Mouse (Mus musculus) liver, embryonic 14.5 days (tissue): Measurements from ENCODE around the gene Cnbd2. TPM values are rescaled to one million over a fixed set of nuclear protein-coding genes. Genes with fewer than 3 reads are reported as not detected.
"Not testable (repeated sequence)": the region's sequence is repeated elsewhere in the genome, so short reads cannot be mapped to it uniquely, and the experiment has no call there.

Source experiments
- ATAC-seq: fragments of 200-750 bp; cut with Nextera tagmentation; 2 replicates; pipeline ENCODE4 v1.8.0; 2017; ENCODE audit warnings: moderate number of reproducible peaks, mild to moderate bottlenecking, moderate library complexity; ENCODE audit not compliant: insufficient read depth
- DNase-seq, 3 experiments: peaks; one replicate each; pipeline ENCODE4 v3.0.0-alpha.2; 2012 to 2013; ENCODE audit warnings: low read depth in 3 of 3, low spot score in 3 of 3
- H3K27ac ChIP-seq: fragments of 300-500 bp; sonication (generic); 2 replicates; pipeline ENCODE4 v1.5.1; 2014; ENCODE audit warnings: moderate library complexity, mild to moderate bottlenecking, control low read depth, inconsistent platforms
- H3K27me3 ChIP-seq: fragments of 300-500 bp; sonication (generic); 2 replicates; pipeline ENCODE4 v1.6.1; 2014; ENCODE audit warnings: mild to moderate bottlenecking, low read length, moderate library complexity; ENCODE audit not compliant: control insufficient read depth, insufficient read depth
- H3K36me3 ChIP-seq: fragments of 300-500 bp; sonication (generic); replicated peaks from 2 replicates; pipeline ENCODE4 v1.6.1; 2014; ENCODE audit warnings: low read depth; ENCODE audit not compliant: control insufficient read depth, insufficient read depth
- H3K4me1 ChIP-seq, 2 experiments: fragments of 200-500 bp in 1 of 2; fragments of 300-500 bp in 1 of 2; sonication (generic) in 1 of 2; replicated peaks; 2 replicates each; pipeline ENCODE4 v1.6.1; 2012 to 2014; ENCODE audit warnings: antibody characterized with exemption in 1 of 2, inconsistent platforms in 1 of 2, low read length in 1 of 2; ENCODE audit not compliant: control insufficient read depth in 2 of 2, insufficient read depth in 2 of 2
- H3K4me2 ChIP-seq: fragments of 300-500 bp; sonication (generic); 2 replicates; pipeline ENCODE4 v1.6.1; 2014; ENCODE audit warnings: low read depth, mild to moderate bottlenecking, control low read depth, moderate library complexity
- H3K4me3 ChIP-seq, 2 experiments: fragments of 200-500 bp in 1 of 2; fragments of 300-500 bp in 1 of 2; sonication (generic) in 1 of 2; 2 replicates each; pipeline ENCODE4 v1.5.1; 2012 to 2014; ENCODE audit warnings: low read depth in 2 of 2, low read length in 2 of 2, mild to moderate bottlenecking in 2 of 2, control low read depth in 1 of 2, inconsistent platforms in 1 of 2, moderate library complexity in 1 of 2; ENCODE audit not compliant: insufficient read depth in 1 of 2
- H3K9ac ChIP-seq: fragments of 300-500 bp; sonication (generic); replicated peaks from 2 replicates; pipeline ENCODE4 v1.6.1; 2014; ENCODE audit warnings: mild to moderate bottlenecking, control low read depth, moderate library complexity
- H3K9me3 ChIP-seq: fragments of 300-500 bp; sonication (generic); 2 replicates; pipeline ENCODE4 v1.6.1; 2016; ENCODE audit warnings: low read length, mixed read lengths; ENCODE audit not compliant: control insufficient read depth
- CTCF ChIP-seq: IDR thresholded peaks from 2 replicates; pipeline ENCODE4 v1.5.1; 2016; ENCODE audit warnings: antibody characterized with exemption, low read depth, control low read depth
- EP300 ChIP-seq: IDR thresholded peaks from 2 replicates; pipeline ENCODE4 v1.6.1; 2016; ENCODE audit warnings: antibody characterized with exemption, low read depth
- WGBS: fragments of 180-500 bp; shearing (Covaris S2); extraction: QIAGEN DNeasy Blood & Tissue Kit; methylation state at CpG from one replicate; pipeline ENCODE4 v1.1.7; 2014; ENCODE audit not compliant: insufficient replicate concordance; 5-methylcytosine and 5-hydroxymethylcytosine counted together
- polyA plus RNA-seq, 2 experiments: library from polyadenylated mRNA; depleted of rRNA in 1 of 2; stranded (reverse) in 1 of 2; unstranded in 1 of 2; fragments of >200 nt; fragmentation: Nextera tagmentation in 1 of 2; extraction: Ambion mirVana in 1 of 2; gene quantifications; 2 replicates each; pipeline versions ENCODE4 v1.2.1 to v1.2.3; 2012 to 2014

The Cnbd2 gene
- polyA plus RNA-seq, 2 experiments, result 0.51 to 1.9 TPM

DNA sequence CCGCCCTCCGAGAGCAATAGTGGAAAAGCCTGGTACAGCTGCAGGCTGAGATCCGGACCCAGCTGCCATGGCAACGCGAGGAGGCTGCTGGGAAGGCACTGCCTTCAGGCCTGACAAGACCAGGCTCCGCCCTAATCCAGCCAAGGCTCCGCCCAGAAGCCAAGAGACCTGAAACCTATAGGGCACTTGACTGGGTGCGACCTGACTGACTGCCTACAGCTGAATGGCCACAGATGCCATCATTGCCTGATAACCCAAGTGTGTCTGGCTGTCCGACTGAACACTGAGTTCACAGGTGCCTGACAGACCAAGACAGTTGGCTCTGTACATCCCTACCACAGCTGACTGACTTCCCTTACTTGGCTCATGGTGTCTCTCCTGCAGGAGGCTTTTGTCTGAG is 89.2 kb downstream of the Cnbd2 start:
- Histone ChIP-seq H3K27ac (no peak overlapping the region), H3K9ac (no peak overlapping the region), H3K27me3 (no peaks in the 10 kb centered on the region), H3K36me3 (no peaks in the 10 kb centered on the region), H3K4me1 (0 out of 4 replicates have a peak, but pooled peaks cover 0 to 3% of the 10 kb centered on the region in 2 experiments), H3K9me3 (no peaks in the 10 kb centered on the region), H3K4me3 (no peak overlapping the region), H3K4me2 (no peak overlapping the region)
- WGBS, result 4% methylated on average over 9 of the region's 9 CpGs
- TF ChIP-seq CTCF, result no peak
- no peak for TF ChIP-seq EP300
- ATAC-seq (peak; percentile 70), DNase-seq (peak; percentile 22 to 64 (median 22))

DNA sequence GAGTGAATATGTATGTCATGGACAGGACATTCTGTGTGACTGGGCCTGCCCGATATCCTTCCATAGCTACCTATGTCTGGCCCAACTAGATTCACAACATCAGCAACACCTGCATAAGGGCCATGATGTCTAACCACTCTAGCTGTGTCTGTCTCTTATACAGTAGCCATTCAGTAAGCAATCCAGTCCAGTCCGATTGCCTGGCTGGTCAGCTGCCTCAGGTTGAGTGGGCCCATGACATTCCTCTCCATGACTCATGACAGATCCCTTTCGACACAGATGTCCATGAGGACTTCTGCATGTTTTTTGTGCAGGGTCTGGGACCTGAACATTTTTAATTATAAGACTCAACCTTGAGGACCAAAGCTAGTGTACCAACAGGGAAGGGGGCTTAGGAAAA is 89.9 kb downstream of the Cnbd2 start:
- Histone ChIP-seq H3K9ac (no peak overlapping the region), H3K4me3 (no peak overlapping the region), H3K9me3 (no peaks in the 10 kb centered on the region), H3K36me3 (no peaks in the 10 kb centered on the region), H3K4me1 (0 out of 4 replicates have a peak, but pooled peaks cover 0 to 3% of the 10 kb centered on the region in 2 experiments), H3K27me3 (no peaks in the 10 kb centered on the region), H3K27ac (no peak overlapping the region), H3K4me2 (no peak overlapping the region)
- TF ChIP-seq EP300 (no peak), CTCF (no peak)
- no peak for DNase-seq
- WGBS, result 65% methylated on average over 3 of the region's 3 CpGs
- ATAC-seq, result no peak

DNA sequence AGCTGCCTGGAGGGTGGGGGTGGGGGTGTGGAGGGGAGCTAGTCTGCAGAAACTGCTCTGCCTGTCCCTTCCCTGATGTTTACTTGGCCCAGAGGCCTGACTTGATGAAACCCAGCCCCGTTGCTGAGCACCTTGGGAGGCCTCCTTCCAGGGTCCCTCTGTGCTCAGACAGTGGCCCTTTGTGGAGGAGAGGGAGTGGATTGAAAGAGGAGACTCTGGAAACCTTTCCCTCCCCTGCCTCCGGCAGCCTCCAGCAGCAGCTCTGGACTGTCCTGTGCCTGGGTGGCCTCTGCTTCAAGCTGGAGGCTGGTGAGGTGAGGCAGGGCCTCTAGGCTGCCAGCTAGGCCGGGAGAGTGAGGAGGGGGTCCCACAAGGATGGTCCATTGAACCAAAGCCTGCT is 94.9 kb downstream of the Cnbd2 start:
- 34% methylated on average over 3 of the region's 3 CpGs for WGBS
- Histone ChIP-seq H3K9ac (no peak overlapping the region), H3K27ac (no peak overlapping the region)

DNA sequence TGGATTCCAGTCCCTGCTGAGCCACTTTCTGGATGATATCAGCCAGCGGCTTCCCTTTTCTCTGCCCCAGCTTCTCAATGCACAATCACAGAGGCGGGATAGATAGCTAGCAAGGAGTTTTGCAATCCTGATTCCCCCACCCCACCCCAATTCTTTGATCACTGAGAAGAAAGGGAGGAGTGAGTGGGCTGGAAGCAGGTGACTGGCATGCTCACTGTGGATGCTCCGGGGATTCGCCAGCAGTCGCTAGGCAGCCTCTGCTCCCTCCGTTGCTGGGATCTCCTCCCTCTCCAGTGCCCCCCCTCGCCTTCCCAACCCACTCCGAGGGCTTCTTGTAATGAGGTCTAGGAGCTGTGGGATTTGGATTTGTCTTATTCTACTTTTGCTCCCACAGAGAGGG is 96.1 kb downstream of the Cnbd2 start:
- Histone ChIP-seq H3K4me2 (no peak overlapping the region), H3K9ac (no peak overlapping the region), H3K36me3 (no peaks in the 10 kb centered on the region), H3K4me3 (no peak overlapping the region), H3K27ac (no peak overlapping the region), H3K9me3 (no peaks in the 10 kb centered on the region), H3K27me3 (no peaks in the 10 kb centered on the region), H3K4me1 (no peaks in the 10 kb centered on the region)
- ATAC-seq, result no peak
- 53% methylated on average over 8 of the region's 8 CpGs for WGBS
- DNase-seq, result no peak
- no peak for TF ChIP-seq EP300
- no peak for TF ChIP-seq CTCF

More for the DNA sequence above, 94.9 kb downstream of the Cnbd2 start:
- ATAC-seq, result no peak
- H3K9me3 ChIP-seq, result no peaks in the 10 kb centered on the region
- H3K4me3 ChIP-seq, result no peak overlapping the region
- H3K4me1 ChIP-seq, result no peaks in the 10 kb centered on the region
- TF ChIP-seq CTCF, result no peak
- TF ChIP-seq EP300, result no peak
- H3K36me3 ChIP-seq, result no peaks in the 10 kb centered on the region
- DNase-seq, result no peak
- no peak overlapping the region for H3K4me2 ChIP-seq
- H3K27me3 ChIP-seq, result no peaks in the 10 kb centered on the region

DNA sequence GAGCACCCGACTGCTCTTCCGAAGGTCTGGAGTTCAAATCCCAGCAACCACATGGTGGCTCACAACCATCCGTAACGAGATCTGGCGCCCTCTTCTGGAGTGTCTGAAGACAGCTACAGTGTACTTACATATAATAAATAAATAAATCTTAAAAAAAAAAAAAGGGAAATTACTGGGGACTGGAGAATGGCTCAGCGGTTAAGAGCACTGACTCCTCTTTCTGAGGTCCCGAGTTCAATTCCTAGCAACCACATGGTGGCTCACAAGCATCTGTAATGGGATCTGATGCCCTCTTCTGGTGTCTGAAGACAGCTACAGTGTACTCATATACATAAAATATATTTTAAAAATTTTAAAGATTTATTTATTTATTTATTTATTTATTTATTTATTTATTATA is 99.2 kb downstream of the Cnbd2 start:
- 57% methylated on average over 4 of the region's 7 CpGs for WGBS
- ATAC-seq, DNase-seq, H3K27ac ChIP-seq, H3K9ac ChIP-seq, H3K36me3 ChIP-seq, H3K4me1 ChIP-seq, H3K9me3 ChIP-seq, H3K4me3 ChIP-seq, H3K4me2 ChIP-seq, H3K27me3 ChIP-seq: not testable (repeated sequence)
